Mouse (Mus musculus): ENCODE measurements around the gene Eya4.

DNA sequence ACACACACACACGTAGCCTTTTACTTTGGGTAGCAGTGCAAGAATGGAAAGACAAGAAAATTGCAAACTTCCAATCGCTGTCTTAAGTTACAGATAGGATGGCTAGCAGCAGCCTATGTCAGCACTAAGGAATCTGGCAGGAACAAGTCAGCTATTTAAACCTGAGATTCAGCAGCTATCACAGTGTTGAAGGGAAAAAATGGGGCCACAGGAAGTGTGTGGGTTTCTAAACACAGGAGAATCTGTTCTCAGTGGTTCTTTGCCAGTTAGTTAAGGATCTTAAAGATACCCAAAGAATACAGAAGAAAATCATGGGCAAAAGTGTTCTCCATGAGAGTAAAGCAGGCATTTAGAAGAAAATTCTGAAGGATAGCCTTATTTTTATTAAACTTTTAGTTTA, 206.0 kb downstream of the Eya4 start:
- no peak for TF ChIP-seq CTCF (IDR thresholded peaks at IDR 0.05; ENCODE audit: low read depth, low read length)
- TF ChIP-seq POLR2A (IDR thresholded peaks at IDR 0.05; ENCODE audit: borderline replicate concordance, low read depth, low read length): no peak
